Mouse (Mus musculus): ENCODE data around the gene Lbhd2. TPM values are rescaled to one million over a fixed set of nuclear protein-coding genes. Genes with fewer than 3 reads are reported as not detected.

Lbhd2 gene
- polyA plus RNA-seq, 1 experiment from 2014 or later, result 0.26 TPM

DNA sequence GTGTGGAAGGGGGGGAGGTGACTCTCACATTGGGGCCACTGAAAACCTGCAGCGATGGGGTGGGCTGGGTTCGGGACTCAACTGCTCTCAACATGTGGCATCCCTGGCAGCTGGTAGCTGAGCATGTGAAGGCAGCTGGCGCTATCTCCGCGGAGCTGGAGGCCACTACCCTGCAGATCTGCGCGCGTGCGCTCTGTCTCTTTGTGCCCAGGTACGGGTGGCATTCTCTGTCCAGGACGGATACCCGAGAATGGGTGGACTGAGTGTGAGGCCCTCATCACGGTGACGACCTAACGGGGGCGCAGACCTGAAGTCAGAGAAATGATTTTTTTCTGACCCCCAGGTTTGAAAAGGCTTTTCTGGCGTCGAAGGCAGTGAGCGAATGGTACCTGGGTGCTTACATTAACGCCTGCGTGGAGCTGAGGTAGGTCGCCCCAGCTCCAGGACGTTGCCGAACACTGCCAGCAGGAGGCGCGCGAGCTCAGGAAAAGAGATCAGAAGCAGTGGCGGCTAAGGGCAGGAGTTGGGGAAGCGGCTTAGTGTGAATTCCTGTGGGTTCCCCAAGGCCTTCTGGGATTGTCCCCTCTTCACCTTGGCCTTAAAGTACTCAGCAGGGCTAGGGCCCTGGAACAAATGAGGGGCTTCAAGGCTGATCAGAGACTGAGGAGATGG, 19.3 kb downstream of the Lbhd2 start:
- H3K4me1 ChIP-seq (replicated peaks), result peaks cover 54% of the 10 kb centered on the region
- 17% methylated on average over 29 of the region's 29 CpGs for whole genome bisulfite sequencing
- H3K4me3 ChIP-seq, result no peak overlapping the region
- ATAC-seq (ENCODE audit: low FRiP score), result peak; percentile 46
- no peaks in the 10 kb centered on the region for H3K9me3 ChIP-seq
- H3K27ac ChIP-seq, result no peak overlapping the region
- no peak overlapping the region for H3K9ac ChIP-seq
- H3K36me3 ChIP-seq, result no peaks in the 10 kb centered on the region
- H3K27me3 ChIP-seq, result peaks cover 100% of the 10 kb centered on the region
- no peak overlapping the region for H3K4me2 ChIP-seq

GRCm38 (mm10) chr12:111427438-111428113, 21.0 kb downstream of the Lbhd2 start:
- H3K9me3 ChIP-seq, result no peaks in the 10 kb centered on the region
- H3K4me1 ChIP-seq (replicated peaks), result peaks cover 54% of the 10 kb centered on the region
- no peak overlapping the region for H3K27ac ChIP-seq
- H3K27me3 ChIP-seq, result peaks cover 100% of the 10 kb centered on the region
- H3K4me2 ChIP-seq, result no peak overlapping the region
- no peaks in the 10 kb centered on the region for H3K36me3 ChIP-seq
- no peak overlapping the region for H3K9ac ChIP-seq
- no peak for ATAC-seq (ENCODE audit: low FRiP score)
- H3K4me3 ChIP-seq, result no peak overlapping the region
- WGBS, result 40% methylated on average over 12 of the region's 12 CpGs

DNA sequence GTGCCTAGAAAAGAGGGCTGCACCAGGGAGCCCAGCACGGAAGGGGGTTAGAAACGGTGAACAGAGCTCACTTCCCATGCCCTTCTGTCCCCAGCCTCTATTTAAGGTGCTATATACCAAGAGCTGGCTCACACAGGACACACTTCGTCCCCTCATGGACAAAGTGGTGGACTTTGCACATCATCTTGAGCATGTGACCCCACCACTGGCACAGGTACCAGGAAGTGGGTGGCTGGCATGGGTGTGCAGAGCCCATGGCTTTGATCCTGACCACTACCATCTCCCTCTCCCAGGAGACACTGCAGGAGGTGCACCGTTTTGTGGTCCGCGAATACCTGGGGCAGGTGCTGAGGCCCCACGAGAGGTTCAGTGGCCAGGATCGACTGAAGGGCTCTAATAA, 21.8 kb downstream of the Lbhd2 start:
- H3K4me1 ChIP-seq (replicated peaks), result peaks cover 50% of the 10 kb centered on the region
- no peaks in the 10 kb centered on the region for H3K9me3 ChIP-seq
- H3K27ac ChIP-seq, result no peak overlapping the region
- H3K9ac ChIP-seq, result no peak overlapping the region
- 13% methylated on average over 8 of the region's 8 CpGs for WGBS
- peak overlapping the region; percentile 67; the same call in 1 of the 2 replicates for H3K4me2 ChIP-seq
- ATAC-seq (ENCODE audit: low FRiP score), result no peak
- no peak overlapping the region for H3K4me3 ChIP-seq
- peaks cover 99% of the 10 kb centered on the region for H3K27me3 ChIP-seq
- no peaks in the 10 kb centered on the region for H3K36me3 ChIP-seq

DNA sequence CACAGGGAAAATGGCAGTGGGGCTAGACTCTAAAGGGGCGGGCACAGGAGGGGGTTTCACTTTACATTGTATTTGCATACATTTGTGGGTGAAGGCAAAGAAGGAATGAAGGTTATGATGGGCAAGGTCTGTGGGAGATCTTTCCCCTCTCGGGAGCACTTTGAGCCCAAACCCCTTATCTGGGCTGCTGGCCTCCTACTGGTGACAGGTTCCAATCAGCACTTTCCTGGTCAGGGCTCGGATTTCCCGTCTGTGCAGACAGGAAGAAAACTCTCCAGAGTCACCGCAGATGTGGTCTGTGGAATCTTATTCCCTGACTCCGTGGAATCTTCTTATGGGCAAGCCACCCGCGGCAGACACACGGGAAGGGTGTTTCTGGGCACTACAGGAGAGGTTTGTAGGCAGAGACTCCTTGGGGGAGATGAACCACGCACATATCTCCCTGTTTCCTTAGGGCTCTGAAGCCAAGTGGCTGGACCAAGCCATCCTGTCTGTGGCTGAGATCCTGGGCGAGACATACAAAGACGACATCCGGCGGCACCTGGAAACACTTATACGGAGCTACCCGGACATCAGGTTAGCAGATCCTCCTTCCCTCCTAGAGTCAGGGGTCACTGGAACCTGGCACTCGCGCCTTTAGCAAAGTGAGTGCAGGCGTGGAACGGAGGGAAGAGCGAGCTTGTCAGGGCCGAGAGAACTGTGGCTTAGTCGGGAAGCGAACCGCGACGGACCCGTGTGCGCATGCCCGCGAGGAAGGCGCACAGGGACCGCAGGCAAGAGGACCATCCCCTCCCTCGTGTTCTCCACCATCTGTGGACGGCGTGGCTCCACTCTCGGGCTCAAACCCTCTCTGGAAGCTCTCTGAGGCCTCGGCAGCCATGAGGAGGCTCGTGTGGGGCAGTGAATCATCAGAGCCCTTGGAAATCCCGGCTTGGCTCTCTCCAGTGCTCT, 22.6 kb downstream of the Lbhd2 start:
- H3K9ac ChIP-seq, result peak overlapping the region; percentile 73
- H3K4me2 ChIP-seq, result peak overlapping the region; percentile 67
- H3K36me3 ChIP-seq, result no peaks in the 10 kb centered on the region
- peak overlapping the region; percentile 43 for H3K4me3 ChIP-seq
- H3K4me1 ChIP-seq (replicated peaks), result peaks cover 49% of the 10 kb centered on the region
- 0 out of 2 replicates have a peak overlapping the region, but pooled peaks have one; percentile 48 for H3K27ac ChIP-seq
- H3K27me3 ChIP-seq, result peaks cover 91% of the 10 kb centered on the region
- no peak for ATAC-seq (ENCODE audit: low FRiP score)
- no peaks in the 10 kb centered on the region for H3K9me3 ChIP-seq
- WGBS, result under 1% methylated on average over 36 of the region's 40 CpGs

- no peaks in the 10 kb centered on the region for H3K36me3 ChIP-seq
- H3K9me3 ChIP-seq, result no peaks in the 10 kb centered on the region
- H3K4me1 ChIP-seq (replicated peaks), result peaks cover 59% of the 10 kb centered on the region
- ATAC-seq (ENCODE audit: low FRiP score), result 0 out of 2 replicates have a peak, but pooled peaks have one; percentile 19
- H3K9ac ChIP-seq, result peak overlapping the region; percentile 73
- peak overlapping the region; percentile 67 for H3K4me2 ChIP-seq
- 10% methylated on average over 27 of the region's 27 CpGs for WGBS
- H3K27me3 ChIP-seq, result peaks cover 84% of the 10 kb centered on the region
- peak overlapping the region; percentile 43 for H3K4me3 ChIP-seq
- H3K27ac ChIP-seq, result no peak overlapping the region
Measured at GRCm38 (mm10) chr12:111430049-111430867, 23.6 kb downstream of the Lbhd2 start.

DNA sequence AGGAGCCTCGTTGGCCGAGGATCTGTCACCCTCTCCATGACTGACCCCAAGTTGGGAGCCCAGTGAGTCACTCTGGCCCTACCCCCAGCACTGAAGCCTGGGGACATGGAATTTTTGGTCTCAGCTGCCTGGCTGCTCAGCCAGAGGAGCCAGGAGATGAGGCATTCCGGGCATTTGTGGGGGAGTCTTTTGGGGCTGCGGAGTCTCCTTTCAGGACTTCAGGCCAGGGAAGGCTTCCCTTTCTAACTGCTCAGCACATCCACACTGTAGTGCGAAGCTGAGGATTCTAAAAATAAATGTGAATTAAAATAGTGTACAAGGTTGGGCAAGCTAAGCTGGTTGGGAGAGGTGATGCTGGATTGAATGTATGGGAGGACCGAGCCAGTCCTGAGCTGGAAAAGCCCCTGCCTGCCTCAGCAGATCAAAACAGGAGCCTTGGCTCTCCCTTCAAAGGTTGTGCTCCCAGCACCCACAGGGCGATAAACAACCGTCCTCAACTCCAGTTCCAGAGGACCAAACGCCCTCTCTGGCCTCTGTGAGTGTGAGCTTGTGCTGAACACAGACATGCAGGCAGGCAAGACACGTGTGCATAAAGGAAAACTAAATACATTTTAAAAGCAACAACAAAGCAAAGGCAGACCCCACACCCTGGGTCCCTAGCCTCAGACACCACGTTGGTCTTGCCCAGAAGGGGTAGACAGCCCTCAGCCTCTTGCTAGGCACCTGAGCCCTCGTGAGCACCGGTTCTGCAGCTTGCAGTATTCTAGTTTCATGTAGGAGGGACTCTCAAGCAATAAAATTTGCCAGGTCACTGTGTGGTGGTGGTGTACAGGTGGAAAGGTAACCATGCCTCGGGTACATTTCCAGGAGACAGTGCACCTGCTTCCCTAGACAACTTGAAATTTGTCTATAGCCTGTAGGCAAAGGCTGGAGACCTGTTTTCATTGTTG, 24.5 kb downstream of the Lbhd2 start:
- no peak for ATAC-seq (ENCODE audit: low FRiP score)
- Histone ChIP-seq H3K9ac (no peak overlapping the region), H3K27me3 (peaks cover 79% of the 10 kb centered on the region), H3K4me1 (replicated peaks) (peaks cover 53% of the 10 kb centered on the region), H3K27ac (no peak overlapping the region), H3K4me2 (no peak overlapping the region), H3K4me3 (no peak overlapping the region), H3K36me3 (no peaks in the 10 kb centered on the region), H3K9me3 (no peaks in the 10 kb centered on the region)
- 29% methylated on average over 14 of the region's 14 CpGs for WGBS

GRCm38 (mm10) chr12:111432097-111432496, 25.5 kb downstream of the Lbhd2 start:
- no peak overlapping the region for H3K4me3 ChIP-seq
- ATAC-seq (ENCODE audit: low FRiP score), result no peak
- peaks cover 51% of the 10 kb centered on the region for H3K4me1 ChIP-seq (replicated peaks)
- H3K4me2 ChIP-seq, result no peak overlapping the region
- whole genome bisulfite sequencing, result 38% methylated on average over 4 of the region's 4 CpGs
- H3K27ac ChIP-seq, result no peak overlapping the region
- H3K9me3 ChIP-seq, result no peaks in the 10 kb centered on the region
- H3K9ac ChIP-seq, result no peak overlapping the region
- no peaks in the 10 kb centered on the region for H3K36me3 ChIP-seq
- peaks cover 73% of the 10 kb centered on the region for H3K27me3 ChIP-seq

DNA sequence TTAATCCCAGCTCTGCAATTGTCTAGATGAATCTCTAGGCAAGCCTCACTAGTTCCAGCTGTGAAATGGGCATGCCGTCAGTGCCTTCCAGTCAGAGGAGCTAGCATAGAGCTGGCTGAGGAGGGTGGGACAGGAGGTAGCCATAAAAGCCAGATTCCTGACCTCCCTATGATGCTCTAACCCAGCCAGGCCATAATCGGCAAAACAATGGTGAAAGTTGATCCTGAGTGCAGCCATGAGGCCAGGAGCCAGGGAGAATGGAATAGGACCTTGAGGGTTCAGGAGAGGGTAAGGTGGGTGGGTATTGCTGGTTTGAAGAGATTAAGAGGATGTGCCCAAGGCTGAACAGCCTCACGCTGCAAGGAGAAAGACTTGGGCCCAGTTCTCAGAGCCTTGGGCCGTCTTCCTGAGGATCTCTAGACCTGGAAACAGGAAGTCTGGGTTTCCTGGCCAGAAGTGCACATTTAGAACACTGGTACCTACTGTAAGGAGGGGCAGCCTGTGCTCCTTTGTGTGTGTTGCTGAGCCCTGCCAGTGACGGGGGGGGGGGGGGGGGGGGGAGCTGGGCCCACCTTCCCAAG, 26.2 kb downstream of the Lbhd2 start:
- Histone ChIP-seq H3K27ac (no peak overlapping the region), H3K27me3 (peaks cover 70% of the 10 kb centered on the region)

GRCm38 (mm10) chr12:111434164-111434744, 27.6 kb downstream of the Lbhd2 start:
- Histone ChIP-seq H3K4me2 (0 out of 2 replicates have a peak overlapping the region, but pooled peaks have one; percentile 15), H3K27ac (peak overlapping the region; percentile 62; the same call in 1 of the 2 replicates), H3K4me1 (replicated peaks) (peaks cover 32% of the 10 kb centered on the region), H3K9ac (peak overlapping the region; percentile 35; the same call in 1 of the 2 replicates), H3K27me3 (peaks cover 68% of the 10 kb centered on the region), H3K9me3 (no peaks in the 10 kb centered on the region), H3K4me3 (no peak overlapping the region), H3K36me3 (no peaks in the 10 kb centered on the region)
- WGBS, result 19% methylated on average over 7 of the region's 7 CpGs
- peak; percentile 62; the same call in 1 of the 2 replicates for ATAC-seq (ENCODE audit: low FRiP score)

More for the DNA sequence above, 26.2 kb downstream of the Lbhd2 start:
- Histone ChIP-seq H3K4me3 (no peak overlapping the region), H3K9ac (no peak overlapping the region), H3K4me1 (replicated peaks) (peaks cover 46% of the 10 kb centered on the region), H3K4me2 (no peak overlapping the region), H3K36me3 (no peaks in the 10 kb centered on the region), H3K9me3 (no peaks in the 10 kb centered on the region)
- ATAC-seq (ENCODE audit: low FRiP score), result no peak
- WGBS, result 70% methylated on average over 4 of the region's 5 CpGs

GRCm38 (mm10) chr12:111434745-111435327, 28.2 kb downstream of the Lbhd2 start:
- Histone ChIP-seq H3K4me1 (replicated peaks) (peaks cover 26% of the 10 kb centered on the region), H3K4me2 (0 out of 2 replicates have a peak overlapping the region, but pooled peaks have one; percentile 15), H3K27me3 (peaks cover 68% of the 10 kb centered on the region), H3K36me3 (no peaks in the 10 kb centered on the region), H3K27ac (peak overlapping the region; percentile 62; the same call in 1 of the 2 replicates), H3K9ac (peak overlapping the region; percentile 39; the same call in 1 of the 2 replicates), H3K9me3 (no peaks in the 10 kb centered on the region), H3K4me3 (no peak overlapping the region)
- ATAC-seq (ENCODE audit: low FRiP score), result 0 out of 2 replicates have a peak, but pooled peaks have one; percentile 21
- WGBS, result 51% methylated on average over 7 of the region's 8 CpGs

Data from hindbrain, embryonic 13.5 days (tissue).